Mouse (Mus musculus) intestine, embryonic 16.5 days (tissue): ENCODE measurements around the gene Ccnb1ip1. TPM values are rescaled to one million over a fixed set of nuclear protein-coding genes. Genes with fewer than 3 reads are reported as not detected.

Source experiments
- ATAC-seq: fragments of 200-750 bp; cut with Nextera tagmentation; 2 replicates; pipeline ENCODE4 v1.8.0; 2017; ENCODE audit warnings: moderate TSS enrichment, moderate library complexity
- H3K27ac ChIP-seq: fragments of 300-500 bp; sonication (generic); 2 replicates; pipeline ENCODE4 v1.5.1; 2014; ENCODE audit warnings: mild to moderate bottlenecking, low read length
- H3K27me3 ChIP-seq: fragments of 300-500 bp; sonication (generic); replicated peaks from 2 replicates; pipeline ENCODE4 v1.6.1; 2014; ENCODE audit warnings: low read length, control low read depth, mixed read lengths; ENCODE audit not compliant: control insufficient read depth, insufficient read depth
- H3K36me3 ChIP-seq: fragments of 300-500 bp; sonication (generic); 2 replicates; pipeline ENCODE4 v1.6.1; 2014; ENCODE audit warnings: low read length, control low read depth; ENCODE audit not compliant: control insufficient read depth, insufficient read depth
- H3K4me1 ChIP-seq: fragments of 300-500 bp; sonication (generic); 2 replicates; pipeline ENCODE4 v1.6.1; 2014; ENCODE audit warnings: low read length, control low read depth, mixed read lengths; ENCODE audit not compliant: control insufficient read depth, insufficient read depth
- H3K4me2 ChIP-seq: fragments of 300-500 bp; sonication (generic); 2 replicates; pipeline ENCODE4 v1.6.1; 2014; ENCODE audit warnings: low read depth, low read length, control low read depth
- H3K4me3 ChIP-seq: fragments of 300-500 bp; sonication (generic); 2 replicates; pipeline ENCODE4 v1.5.1; 2014; ENCODE audit warnings: mild to moderate bottlenecking, low read length
- H3K9ac ChIP-seq: fragments of 300-500 bp; sonication (generic); 2 replicates; pipeline ENCODE4 v1.6.1; 2014; ENCODE audit warnings: low read depth, low read length
- H3K9me3 ChIP-seq: fragments of 300-500 bp; sonication (generic); 2 replicates; pipeline ENCODE4 v1.6.1; 2016; ENCODE audit warnings: low read length, control low read depth; ENCODE audit not compliant: control insufficient read depth
- WGBS: fragments of 180-500 bp; shearing (Covaris S2); extraction: QIAGEN DNeasy Blood & Tissue Kit; methylation state at CpG from one replicate; pipeline ENCODE4 v1.1.7; 2014; 5-methylcytosine and 5-hydroxymethylcytosine counted together
- polyA plus RNA-seq: library from polyadenylated mRNA; unstranded; fragments of >200 nt; fragmentation: Nextera tagmentation; extraction: Ambion mirVana; gene quantifications from 2 replicates; pipeline ENCODE4 v1.2.1, GENCODE M21; 2015

Ccnb1ip1 gene
- polyA plus RNA-seq, 1 experiment from 2014 or later = not detected

DNA sequence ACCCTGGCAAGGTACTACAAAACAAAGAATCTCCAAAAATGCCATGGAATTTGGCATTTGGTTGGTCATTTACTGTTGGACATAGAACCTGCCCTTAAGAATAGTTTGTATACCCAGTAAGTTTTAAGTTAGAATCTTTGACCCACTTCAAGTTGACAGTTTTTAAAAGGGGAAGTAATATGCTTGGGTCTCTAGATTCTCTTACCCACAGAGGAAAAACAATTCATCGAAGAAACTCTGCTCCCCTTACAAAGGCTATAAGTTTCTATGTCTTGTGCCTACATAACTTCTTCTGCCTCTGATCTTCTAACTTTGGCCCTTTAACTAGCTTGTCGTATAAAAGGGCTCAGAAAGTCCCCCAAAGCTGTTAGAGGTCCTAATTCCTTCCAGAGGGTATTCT lies 67.2 kb downstream of the Ccnb1ip1 start:
- H3K4me1 ChIP-seq = no peaks in the 10 kb centered on the region
- 65% methylated on average over 2 of the region's 2 CpGs for WGBS
- ATAC-seq = no peak
- H3K9me3 ChIP-seq = no peaks in the 10 kb centered on the region
- no peak overlapping the region for H3K9ac ChIP-seq
- H3K36me3 ChIP-seq = no peaks in the 10 kb centered on the region
- no peak overlapping the region for H3K4me3 ChIP-seq
- no peak overlapping the region for H3K4me2 ChIP-seq
- no peaks in the 10 kb centered on the region for H3K27me3 ChIP-seq
- no peak overlapping the region for H3K27ac ChIP-seq

Other genes with a start within 250 kb of the Ccnb1ip1 start
- gene Olfr744, start 192.9 kb downstream of the Ccnb1ip1 start, polyA plus RNA-seq = not detected in 2 replicates
- gene Olfr745, start 168.3 kb downstream of the Ccnb1ip1 start, polyA plus RNA-seq = not detected in 2 replicates
- not detected in 2 replicates for gene Olfr746, start 160.6 kb downstream of the Ccnb1ip1 start, polyA plus RNA-seq
- not detected in 2 replicates for gene Olfr747, start 114.5 kb downstream of the Ccnb1ip1 start, polyA plus RNA-seq
- not detected in 2 replicates for gene Olfr748, start 100.4 kb downstream of the Ccnb1ip1 start, polyA plus RNA-seq
- not detected in 2 replicates for gene Olfr749, start 62.6 kb downstream of the Ccnb1ip1 start, polyA plus RNA-seq
- gene Ttc5, start 22.2 kb downstream of the Ccnb1ip1 start, polyA plus RNA-seq = 52.6 and 60.4 TPM in 2 replicates
- gene Parp2, start 109 bp upstream of the Ccnb1ip1 start, polyA plus RNA-seq = 56.4 and 60.6 TPM in 2 replicates
- 12.6 and 16.0 TPM in 2 replicates for gene Tep1, start 62.8 kb upstream of the Ccnb1ip1 start, polyA plus RNA-seq
- 0.21 and 0.23 TPM in 2 replicates for gene Klhl33, start 89.8 kb upstream of the Ccnb1ip1 start, polyA plus RNA-seq
- 131 and 133 TPM in 2 replicates for gene Osgep, start 117.2 kb upstream of the Ccnb1ip1 start, polyA plus RNA-seq
- gene Apex1, start 117.2 kb upstream of the Ccnb1ip1 start, polyA plus RNA-seq = 208 and 232 TPM in 2 replicates
- 58.0 and 67.0 TPM in 2 replicates for gene Pip4p1, start 123.1 kb upstream of the Ccnb1ip1 start, polyA plus RNA-seq
- gene Pnp, start 123.3 kb upstream of the Ccnb1ip1 start, polyA plus RNA-seq = 111 and 116 TPM in 2 replicates
- not detected in 2 replicates for gene Gm49342, start 136.8 kb upstream of the Ccnb1ip1 start, polyA plus RNA-seq
- gene Pnp2, start 148.3 kb upstream of the Ccnb1ip1 start, polyA plus RNA-seq = 3.7 and 5.3 TPM in 2 replicates
- 0.20 and 0.29 TPM in 2 replicates for gene Rnase10, start 200.0 kb upstream of the Ccnb1ip1 start, polyA plus RNA-seq
- gene Rnase9, start 234.1 kb upstream of the Ccnb1ip1 start, polyA plus RNA-seq = not detected in 2 replicates
- gene Rnase11, start 242.4 kb upstream of the Ccnb1ip1 start, polyA plus RNA-seq = not detected in 2 replicates
- 0.37 and 0.54 TPM in 2 replicates for gene Rnase12, start 249.9 kb upstream of the Ccnb1ip1 start, polyA plus RNA-seq